Mouse (Mus musculus): ENCODE measurements around the gene Vmn1r71.
"Not testable (repeated sequence)": the region's sequence is repeated elsewhere in the genome, so short reads cannot be mapped to it uniquely, and the experiment has no call there.

Gene Vmn1r71

DNA sequence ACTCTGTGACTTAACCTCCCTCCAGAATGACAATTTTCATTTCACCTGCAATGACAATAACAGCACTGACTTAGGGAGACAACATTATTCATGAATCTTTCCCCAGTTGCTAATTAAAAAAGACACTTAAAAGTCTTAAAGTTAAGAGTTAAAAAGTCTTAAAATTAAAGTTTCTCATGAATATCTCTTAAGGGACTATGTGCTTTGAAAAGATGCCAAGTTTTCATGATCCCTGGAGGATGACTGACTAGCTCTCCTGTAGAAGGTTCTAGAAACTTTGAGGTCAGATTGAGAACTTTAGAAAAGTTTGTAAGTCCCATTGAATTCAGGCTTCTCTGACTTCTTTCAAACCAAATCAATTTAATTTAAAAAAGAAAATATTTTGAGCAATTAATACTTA is at the start of gene Vmn1r71:
Gene Vmn1r71 (minus strand): TSS at position 101 of the 400 bp plus-strand sequence.
- DNase-seq (ENCODE audit: low spot score) = no peak

DNA sequence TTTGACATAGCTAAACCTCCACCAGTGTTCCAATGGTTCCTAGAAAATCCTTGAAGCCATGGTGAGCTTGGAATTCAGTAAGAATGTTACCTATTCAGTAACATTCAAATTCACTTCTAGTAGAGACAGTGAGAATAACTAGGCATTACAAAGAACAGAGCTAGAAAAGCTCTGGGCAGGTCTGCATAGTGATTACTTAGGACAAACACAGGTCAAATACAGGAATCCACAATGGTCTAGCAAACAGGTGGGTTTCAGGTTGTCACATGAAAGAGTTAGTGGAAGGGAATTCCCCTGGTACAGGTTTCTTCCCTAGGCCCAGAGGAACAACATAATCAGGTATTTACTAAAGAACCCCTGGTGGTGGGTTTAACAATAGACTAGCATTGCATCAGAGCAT is 3.4 kb upstream of the Vmn1r71 start:
- not testable (repeated sequence) for DNase-seq (ENCODE audit: low spot score)
